Mouse (Mus musculus) kidney, embryonic 14.5 days (tissue): ENCODE data around the gene Flrt1. TPM values are rescaled to one million over a fixed set of nuclear protein-coding genes. Genes with fewer than 3 reads are reported as not detected.
A peak's percentile ranks its signal among the peaks of the same experiment; 100 is the strongest.

Experiments
- ATAC-seq: fragments of 200-750 bp; cut with Nextera tagmentation; 2 replicates; pipeline ENCODE4 v1.8.0; 2017; ENCODE audit warnings: moderate number of reproducible peaks, mild to moderate bottlenecking, moderate TSS enrichment, moderate library complexity; ENCODE audit not compliant: low FRiP score, low TSS enrichment
- H3K27ac ChIP-seq: fragments of 300-500 bp; sonication (generic); 2 replicates; pipeline ENCODE4 v1.5.1; 2014; ENCODE audit warnings: low read depth, mild to moderate bottlenecking, low read length, moderate library complexity, mixed read lengths
- H3K27me3 ChIP-seq: fragments of 300-500 bp; sonication (generic); 2 replicates; pipeline ENCODE4 v1.6.1; 2014; ENCODE audit warnings: mild to moderate bottlenecking, low read length; ENCODE audit not compliant: control insufficient read depth, insufficient read depth
- H3K36me3 ChIP-seq: fragments of 300-500 bp; sonication (generic); 2 replicates; pipeline ENCODE4 v1.6.1; 2014; ENCODE audit warnings: low read length, mixed read lengths; ENCODE audit not compliant: control insufficient read depth, insufficient read depth
- H3K4me1 ChIP-seq: fragments of 300-500 bp; sonication (generic); 2 replicates; pipeline ENCODE4 v1.6.1; 2014; ENCODE audit warnings: low read length, mixed read lengths; ENCODE audit not compliant: control insufficient read depth, insufficient read depth
- H3K4me2 ChIP-seq: fragments of 300-500 bp; sonication (generic); replicated peaks from 2 replicates; pipeline ENCODE4 v1.6.1; 2014; ENCODE audit warnings: low read depth, mild to moderate bottlenecking, low read length
- H3K4me3 ChIP-seq: fragments of 300-500 bp; sonication (generic); 2 replicates; pipeline ENCODE4 v1.5.1; 2014; ENCODE audit warnings: mild to moderate bottlenecking, low read length
- H3K9ac ChIP-seq: fragments of 300-500 bp; sonication (generic); 2 replicates; pipeline ENCODE4 v1.6.1; 2014; ENCODE audit warnings: low read depth, mild to moderate bottlenecking, low read length, moderate library complexity
- H3K9me3 ChIP-seq: fragments of 300-500 bp; sonication (generic); 2 replicates; pipeline ENCODE4 v1.6.1; 2016; ENCODE audit warnings: low read length; ENCODE audit not compliant: control insufficient read depth
- WGBS: fragments of 180-500 bp; shearing (Covaris S2); extraction: QIAGEN DNeasy Blood & Tissue Kit; methylation state at CpG from one replicate; pipeline ENCODE4 v1.1.7; 2014; 5-methylcytosine and 5-hydroxymethylcytosine counted together
- polyA plus RNA-seq: library from polyadenylated mRNA; unstranded; fragments of >200 nt; fragmentation: Nextera tagmentation; extraction: Ambion mirVana; gene quantifications from 2 replicates; pipeline ENCODE4 v1.2.1, GENCODE M21; 2014

Gene Flrt1
- polyA plus RNA-seq, 1 experiment from 2014 or later, result 5.5 TPM

DNA sequence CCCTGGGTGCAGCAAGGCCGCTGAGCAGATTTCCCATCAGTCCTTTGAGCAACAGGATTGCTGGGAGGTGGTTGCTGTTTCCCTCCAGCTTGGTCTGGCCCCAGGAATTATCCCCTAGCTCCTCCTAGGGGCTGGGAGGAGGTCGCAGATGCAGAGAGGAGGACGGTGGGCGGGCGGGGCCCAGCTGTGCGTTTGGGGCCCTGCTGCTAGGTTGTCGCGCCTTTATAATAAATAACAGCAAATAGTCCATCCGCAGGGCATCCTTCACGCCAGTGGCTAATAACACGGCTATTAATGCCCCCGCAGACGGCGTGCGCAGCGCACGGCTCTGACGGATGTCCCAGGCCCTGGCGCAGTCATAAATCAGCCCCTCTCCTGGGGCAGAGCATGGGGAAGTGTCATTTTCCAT, 1.5 kb downstream of the Flrt1 start:
- peak overlapping the region; percentile 12; the same call in 1 of the 2 replicates for H3K9ac ChIP-seq
- no peaks in the 10 kb centered on the region for H3K9me3 ChIP-seq
- H3K4me1 ChIP-seq, result peaks cover 45% of the 10 kb centered on the region
- 12% methylated on average over 19 of the region's 19 CpGs for WGBS
- H3K4me3 ChIP-seq, result peak overlapping the region; percentile 5; the same call in 1 of the 2 replicates
- peak overlapping the region; percentile 27; the same call in 1 of the 2 replicates for H3K4me2 ChIP-seq
- H3K27me3 ChIP-seq, result peaks cover 11% of the 10 kb centered on the region; the same call in 1 of the 2 replicates
- H3K36me3 ChIP-seq, result no peaks in the 10 kb centered on the region
- H3K27ac ChIP-seq, result no peak overlapping the region
- ATAC-seq, result peak; percentile 61; the same call in 1 of the 2 replicates

GRCm38 (mm10) chr19:7103349-7103992, 2.1 kb downstream of the Flrt1 start:
- Histone ChIP-seq H3K4me2 (peak overlapping the region; percentile 27; the same call in 1 of the 2 replicates), H3K4me3 (peak overlapping the region; percentile 5; the same call in 1 of the 2 replicates), H3K36me3 (no peaks in the 10 kb centered on the region), H3K27me3 (peaks cover 11% of the 10 kb centered on the region; the same call in 1 of the 2 replicates), H3K9me3 (no peaks in the 10 kb centered on the region), H3K27ac (no peak overlapping the region), H3K4me1 (peaks cover 45% of the 10 kb centered on the region), H3K9ac (peak overlapping the region; percentile 12; the same call in 1 of the 2 replicates)
- WGBS, result 52% methylated on average over 4 of the region's 4 CpGs
- peak; percentile 14; the same call in 1 of the 2 replicates for ATAC-seq

GRCm38 (mm10) chr19:7102039-7102438, 3.5 kb downstream of the Flrt1 start:
- Histone ChIP-seq H3K4me1 (peaks cover 40% of the 10 kb centered on the region), H3K4me2 (no peak overlapping the region), H3K9ac (no peak overlapping the region), H3K4me3 (no peak overlapping the region), H3K27ac (no peak overlapping the region), H3K27me3 (peaks cover 9% of the 10 kb centered on the region; the same call in 1 of the 2 replicates), H3K9me3 (no peaks in the 10 kb centered on the region), H3K36me3 (no peaks in the 10 kb centered on the region)
- ATAC-seq, result no peak
- WGBS, result 82% methylated on average over 10 of the region's 10 CpGs

- H3K4me3 ChIP-seq, result no peak overlapping the region
- H3K27ac ChIP-seq, result no peak overlapping the region
- H3K4me2 ChIP-seq, result no peak overlapping the region
- 43% methylated on average over 3 of the region's 3 CpGs for WGBS
- no peaks in the 10 kb centered on the region for H3K9me3 ChIP-seq
- ATAC-seq, result no peak
- no peak overlapping the region for H3K9ac ChIP-seq
- no peaks in the 10 kb centered on the region for H3K36me3 ChIP-seq
- H3K4me1 ChIP-seq, result peaks cover 22% of the 10 kb centered on the region
- peaks cover 12% of the 10 kb centered on the region; the same call in 1 of the 2 replicates for H3K27me3 ChIP-seq
These were observed 5.8 kb downstream of the Flrt1 start for GRCm38 (mm10) chr19:7099620-7100155.

- Histone ChIP-seq H3K4me3 (no peak overlapping the region), H3K9me3 (no peaks in the 10 kb centered on the region), H3K36me3 (no peaks in the 10 kb centered on the region), H3K4me1 (peaks cover 15% of the 10 kb centered on the region; the same call in 1 of the 2 replicates), H3K27me3 (peaks cover 16% of the 10 kb centered on the region), H3K27ac (no peak overlapping the region), H3K9ac (no peak overlapping the region), H3K4me2 (no peak overlapping the region)
- 77% methylated on average over 5 of the region's 5 CpGs for WGBS
- no peak for ATAC-seq
These were observed 12.8 kb downstream of the Flrt1 start for GRCm38 (mm10) chr19:7092756-7093155.

GRCm38 (mm10) chr19:7091448-7092050, 14.0 kb downstream of the Flrt1 start:
- Histone ChIP-seq H3K27ac (no peak overlapping the region), H3K27me3 (peaks cover 10% of the 10 kb centered on the region; the same call in 1 of the 2 replicates), H3K36me3 (no peaks in the 10 kb centered on the region), H3K9ac (no peak overlapping the region), H3K9me3 (no peaks in the 10 kb centered on the region), H3K4me2 (no peak overlapping the region), H3K4me3 (no peak overlapping the region), H3K4me1 (peaks cover 15% of the 10 kb centered on the region; the same call in 1 of the 2 replicates)
- ATAC-seq, result no peak
- WGBS, result 68% methylated on average over 10 of the region's 10 CpGs

- no peak overlapping the region for H3K9ac ChIP-seq
These were observed 15.0 kb downstream of the Flrt1 start for GRCm38 (mm10) chr19:7090369-7091064.

GRCm38 (mm10) chr19:7089842-7090251, 15.7 kb downstream of the Flrt1 start:
- Histone ChIP-seq H3K36me3 (no peaks in the 10 kb centered on the region), H3K27me3 (peaks cover 18% of the 10 kb centered on the region; the same call in 1 of the 2 replicates), H3K4me2 (no peak overlapping the region), H3K27ac (no peak overlapping the region), H3K9me3 (no peaks in the 10 kb centered on the region), H3K4me3 (no peak overlapping the region), H3K4me1 (peaks cover 15% of the 10 kb centered on the region; the same call in 1 of the 2 replicates), H3K9ac (no peak overlapping the region)
- WGBS, result 60% methylated on average over 7 of the region's 7 CpGs
- no peak for ATAC-seq

More at GRCm38 (mm10) chr19:7090369-7091064, 15.0 kb downstream of the Flrt1 start:
- H3K36me3 ChIP-seq, result no peaks in the 10 kb centered on the region
- no peak overlapping the region for H3K27ac ChIP-seq
- 47% methylated on average over 10 of the region's 10 CpGs for WGBS
- H3K4me1 ChIP-seq, result peaks cover 15% of the 10 kb centered on the region; the same call in 1 of the 2 replicates
- H3K9me3 ChIP-seq, result no peaks in the 10 kb centered on the region
- ATAC-seq, result no peak
- H3K4me3 ChIP-seq, result no peak overlapping the region
- H3K27me3 ChIP-seq, result peaks cover 17% of the 10 kb centered on the region; the same call in 1 of the 2 replicates
- no peak overlapping the region for H3K4me2 ChIP-seq
